Mouse (Mus musculus): ENCODE measurements around the gene Med4. TPM values are rescaled to one million over a fixed set of nuclear protein-coding genes. Genes with fewer than 3 reads are reported as not detected.
"Not testable (repeated sequence)": the region's sequence is repeated elsewhere in the genome, so short reads cannot be mapped to it uniquely, and the experiment has no call there.

Med4 gene
- total RNA-seq, 2 experiments from 2014 or later = 53.8 to 85.5 TPM

GRCm38 (mm10) chr14:73495753-73496152, 14.1 kb upstream of the Med4 start:
- no peak for ATAC-seq (replicated peaks; ENCODE audit: low FRiP score, low TSS enrichment, poor library complexity, severe bottlenecking)

- ATAC-seq (replicated peaks; ENCODE audit: low FRiP score, low TSS enrichment, poor library complexity, severe bottlenecking) = no peak
Measured at GRCm38 (mm10) chr14:73501283-73501682, 8.5 kb upstream of the Med4 start.

GRCm38 (mm10) chr14:73501721-73502120, 8.1 kb upstream of the Med4 start:
- ATAC-seq (replicated peaks; ENCODE audit: low FRiP score, low TSS enrichment, poor library complexity, severe bottlenecking) = no peak

GRCm38 (mm10) chr14:73502591-73503184, 7.1 kb upstream of the Med4 start:
- no peak for ATAC-seq (replicated peaks; ENCODE audit: low FRiP score, low TSS enrichment, poor library complexity, severe bottlenecking)

GRCm38 (mm10) chr14:73503237-73503933, 6.4 kb upstream of the Med4 start:
- no peak for ATAC-seq (replicated peaks; ENCODE audit: low FRiP score, low TSS enrichment, poor library complexity, severe bottlenecking)

GRCm38 (mm10) chr14:73506283-73506682, 3.5 kb upstream of the Med4 start:
- no peak for ATAC-seq (replicated peaks; ENCODE audit: low FRiP score, low TSS enrichment, poor library complexity, severe bottlenecking)

- no peak for ATAC-seq (replicated peaks; ENCODE audit: low FRiP score, low TSS enrichment, poor library complexity, severe bottlenecking)
Measured at GRCm38 (mm10) chr14:73507200-73507599, 2.6 kb upstream of the Med4 start.

- ATAC-seq (replicated peaks; ENCODE audit: low FRiP score, low TSS enrichment, poor library complexity, severe bottlenecking) = peak; percentile 49
Measured at GRCm38 (mm10) chr14:73507702-73508376, 2.0 kb upstream of the Med4 start.

- ATAC-seq (replicated peaks; ENCODE audit: low FRiP score, low TSS enrichment, poor library complexity, severe bottlenecking) = no peak
Measured at GRCm38 (mm10) chr14:73508630-73509395, 1.0 kb upstream of the Med4 start.

- ATAC-seq (replicated peaks; ENCODE audit: low FRiP score, low TSS enrichment, poor library complexity, severe bottlenecking) = no peak
Measured at GRCm38 (mm10) chr14:73524136-73524535, 14.3 kb downstream of the Med4 start.

GRCm38 (mm10) chr14:73524766-73525448, 15.1 kb downstream of the Med4 start, which contains the start of gene Sucla2:
Gene Sucla2, plus strand, starts transcription at chr14:73525319.
- ATAC-seq (replicated peaks; ENCODE audit: low FRiP score, low TSS enrichment, poor library complexity, severe bottlenecking) = peak; percentile 99

- not testable (repeated sequence) for ATAC-seq (replicated peaks; ENCODE audit: low FRiP score, low TSS enrichment, poor library complexity, severe bottlenecking)
Measured at GRCm38 (mm10) chr14:73528661-73529060, 18.8 kb downstream of the Med4 start.

GRCm38 (mm10) chr14:73533755-73534465, 24.1 kb downstream of the Med4 start:
- no peak for ATAC-seq (replicated peaks; ENCODE audit: low FRiP score, low TSS enrichment, poor library complexity, severe bottlenecking)

- ATAC-seq (replicated peaks; ENCODE audit: low FRiP score, low TSS enrichment, poor library complexity, severe bottlenecking) = no peak
Measured at GRCm38 (mm10) chr14:73535641-73536040, 25.8 kb downstream of the Med4 start.

- no peak for ATAC-seq (replicated peaks; ENCODE audit: low FRiP score, low TSS enrichment, poor library complexity, severe bottlenecking)
Measured at GRCm38 (mm10) chr14:73543781-73544180, 34.0 kb downstream of the Med4 start.

- peak; percentile 54; the same call in 1 of the 2 replicates for ATAC-seq (replicated peaks; ENCODE audit: low FRiP score, low TSS enrichment, poor library complexity, severe bottlenecking)
Measured at GRCm38 (mm10) chr14:73547034-73547433, 37.2 kb downstream of the Med4 start.

GRCm38 (mm10) chr14:73548051-73548450, 38.2 kb downstream of the Med4 start, which contains the start of gene Nudt15:
Gene Nudt15, minus strand, starts transcription at chr14:73548242.
- ATAC-seq (replicated peaks; ENCODE audit: low FRiP score, low TSS enrichment, poor library complexity, severe bottlenecking) = no peak

GRCm38 (mm10) chr14:73550291-73550690, 40.5 kb downstream of the Med4 start:
- ATAC-seq (replicated peaks; ENCODE audit: low FRiP score, low TSS enrichment, poor library complexity, severe bottlenecking) = no peak

- ATAC-seq (replicated peaks; ENCODE audit: low FRiP score, low TSS enrichment, poor library complexity, severe bottlenecking) = no peak
Measured at GRCm38 (mm10) chr14:73550732-73551131, 40.9 kb downstream of the Med4 start.
